Mouse (Mus musculus): Measurements from ENCODE around the gene Ror2. TPM values are rescaled to one million over a fixed set of nuclear protein-coding genes. Genes with fewer than 3 reads are reported as not detected.

The Ror2 gene
- polyA plus RNA-seq, 1 experiment from 2014 or later: 16.4 TPM

- DNase-seq (ENCODE audit: low spot score): no peak
- 0 out of 2 replicates have a peak overlapping the region, but pooled peaks have one; percentile 39 for H3K27ac ChIP-seq (replicated peaks; ENCODE audit: low read depth, low read length)
- no peak overlapping the region for H3K4me3 ChIP-seq (ENCODE audit: low read depth, low read length)
- H3K36me3 ChIP-seq (ENCODE audit: control insufficient read depth, insufficient read depth, low read length): no peaks in the 10 kb centered on the region
- no peak overlapping the region for H3K4me2 ChIP-seq (ENCODE audit: low read depth, low read length)
- no peak overlapping the region for H3K9ac ChIP-seq (ENCODE audit: low read depth, low read length)
- 46% methylated on average over 10 of the region's 10 CpGs for WGBS
- no peak for ATAC-seq (ENCODE audit: low read depth)
- peaks cover 43% of the 10 kb centered on the region for H3K4me1 ChIP-seq (ENCODE audit: control insufficient read depth, insufficient read depth, low read length)
- H3K9me3 ChIP-seq (ENCODE audit: control insufficient read depth, low read length): no peaks in the 10 kb centered on the region
- H3K27me3 ChIP-seq (replicated peaks; ENCODE audit: control insufficient read depth, insufficient read depth, low read length): no peaks in the 10 kb centered on the region
Observed at GRCm38 (mm10) chr13:53176695-53177423, 109.1 kb downstream of the Ror2 start.

GRCm38 (mm10) chr13:53175041-53175440 is 110.9 kb downstream of the Ror2 start:
- Histone ChIP-seq H3K36me3 (ENCODE audit: control insufficient read depth, insufficient read depth, low read length) (no peaks in the 10 kb centered on the region), H3K9me3 (ENCODE audit: control insufficient read depth, low read length) (no peaks in the 10 kb centered on the region), H3K9ac (ENCODE audit: low read depth, low read length) (no peak overlapping the region), H3K27ac (replicated peaks; ENCODE audit: low read depth, low read length) (no peak overlapping the region), H3K27me3 (replicated peaks; ENCODE audit: control insufficient read depth, insufficient read depth, low read length) (no peaks in the 10 kb centered on the region), H3K4me1 (ENCODE audit: control insufficient read depth, insufficient read depth, low read length) (peaks cover 40% of the 10 kb centered on the region), H3K4me3 (ENCODE audit: low read depth, low read length) (no peak overlapping the region), H3K4me2 (ENCODE audit: low read depth, low read length) (no peak overlapping the region)
- ATAC-seq (ENCODE audit: low read depth): no peak
- no peak for DNase-seq (ENCODE audit: low spot score)
- WGBS: 58% methylated on average over 7 of the region's 7 CpGs

GRCm38 (mm10) chr13:53163671-53164070 is 122.3 kb downstream of the Ror2 start:
- H3K4me2 ChIP-seq (ENCODE audit: low read depth, low read length): no peak overlapping the region
- no peaks in the 10 kb centered on the region for H3K9me3 ChIP-seq (ENCODE audit: control insufficient read depth, low read length)
- DNase-seq (ENCODE audit: low spot score) (no peak), ATAC-seq (ENCODE audit: low read depth) (no peak)
- peaks cover 13% of the 10 kb centered on the region; the same call in 1 of the 2 replicates for H3K4me1 ChIP-seq (ENCODE audit: control insufficient read depth, insufficient read depth, low read length)
- 45% methylated on average over 10 of the region's 10 CpGs for WGBS
- no peaks in the 10 kb centered on the region for H3K27me3 ChIP-seq (replicated peaks; ENCODE audit: control insufficient read depth, insufficient read depth, low read length)
- H3K9ac ChIP-seq (ENCODE audit: low read depth, low read length): no peak overlapping the region
- H3K36me3 ChIP-seq (ENCODE audit: control insufficient read depth, insufficient read depth, low read length): no peaks in the 10 kb centered on the region
- no peak overlapping the region for H3K4me3 ChIP-seq (ENCODE audit: low read depth, low read length)
- H3K27ac ChIP-seq (replicated peaks; ENCODE audit: low read depth, low read length): no peak overlapping the region

GRCm38 (mm10) chr13:53163060-53163459 is 122.9 kb downstream of the Ror2 start:
- no peak overlapping the region for H3K27ac ChIP-seq (replicated peaks; ENCODE audit: low read depth, low read length)
- 69% methylated on average over 8 of the region's 8 CpGs for WGBS
- no peak overlapping the region for H3K9ac ChIP-seq (ENCODE audit: low read depth, low read length)
- H3K36me3 ChIP-seq (ENCODE audit: control insufficient read depth, insufficient read depth, low read length): no peaks in the 10 kb centered on the region
- DNase-seq (ENCODE audit: low spot score) (no peak), ATAC-seq (ENCODE audit: low read depth) (no peak)
- no peaks in the 10 kb centered on the region for H3K9me3 ChIP-seq (ENCODE audit: control insufficient read depth, low read length)
- H3K27me3 ChIP-seq (replicated peaks; ENCODE audit: control insufficient read depth, insufficient read depth, low read length): no peaks in the 10 kb centered on the region
- H3K4me2 ChIP-seq (ENCODE audit: low read depth, low read length): no peak overlapping the region
- H3K4me3 ChIP-seq (ENCODE audit: low read depth, low read length): no peak overlapping the region
- peaks cover 13% of the 10 kb centered on the region; the same call in 1 of the 2 replicates for H3K4me1 ChIP-seq (ENCODE audit: control insufficient read depth, insufficient read depth, low read length)

GRCm38 (mm10) chr13:53159501-53159900 is 126.4 kb downstream of the Ror2 start:
- 75% methylated on average over 6 of the region's 6 CpGs for WGBS
- ATAC-seq (ENCODE audit: low read depth): no peak
- DNase-seq (ENCODE audit: low spot score): no peak

GRCm38 (mm10) chr13:53158405-53159005 is 127.4 kb downstream of the Ror2 start:
- DNase-seq (ENCODE audit: low spot score) (no peak), ATAC-seq (ENCODE audit: low read depth) (no peak)
- no peaks in the 10 kb centered on the region for H3K9me3 ChIP-seq (ENCODE audit: control insufficient read depth, low read length)
- peaks cover 26% of the 10 kb centered on the region for H3K4me1 ChIP-seq (ENCODE audit: control insufficient read depth, insufficient read depth, low read length)
- no peaks in the 10 kb centered on the region for H3K27me3 ChIP-seq (replicated peaks; ENCODE audit: control insufficient read depth, insufficient read depth, low read length)
- H3K9ac ChIP-seq (ENCODE audit: low read depth, low read length): no peak overlapping the region
- H3K4me2 ChIP-seq (ENCODE audit: low read depth, low read length): no peak overlapping the region
- no peaks in the 10 kb centered on the region for H3K36me3 ChIP-seq (ENCODE audit: control insufficient read depth, insufficient read depth, low read length)
- 74% methylated on average over 9 of the region's 9 CpGs for WGBS
- no peak overlapping the region for H3K27ac ChIP-seq (replicated peaks; ENCODE audit: low read depth, low read length)
- H3K4me3 ChIP-seq (ENCODE audit: low read depth, low read length): no peak overlapping the region

More at GRCm38 (mm10) chr13:53159501-53159900, 126.4 kb downstream of the Ror2 start:
- Histone ChIP-seq H3K4me2 (ENCODE audit: low read depth, low read length) (no peak overlapping the region), H3K9ac (ENCODE audit: low read depth, low read length) (no peak overlapping the region), H3K4me1 (ENCODE audit: control insufficient read depth, insufficient read depth, low read length) (peaks cover 28% of the 10 kb centered on the region), H3K27ac (replicated peaks; ENCODE audit: low read depth, low read length) (no peak overlapping the region), H3K27me3 (replicated peaks; ENCODE audit: control insufficient read depth, insufficient read depth, low read length) (no peaks in the 10 kb centered on the region), H3K9me3 (ENCODE audit: control insufficient read depth, low read length) (no peaks in the 10 kb centered on the region), H3K36me3 (ENCODE audit: control insufficient read depth, insufficient read depth, low read length) (no peaks in the 10 kb centered on the region), H3K4me3 (ENCODE audit: low read depth, low read length) (no peak overlapping the region)

- Histone ChIP-seq H3K9me3 (ENCODE audit: control insufficient read depth, low read length) (no peaks in the 10 kb centered on the region), H3K4me2 (ENCODE audit: low read depth, low read length) (no peak overlapping the region), H3K36me3 (ENCODE audit: control insufficient read depth, insufficient read depth, low read length) (no peaks in the 10 kb centered on the region), H3K27ac (replicated peaks; ENCODE audit: low read depth, low read length) (no peak overlapping the region), H3K27me3 (replicated peaks; ENCODE audit: control insufficient read depth, insufficient read depth, low read length) (no peaks in the 10 kb centered on the region), H3K4me1 (ENCODE audit: control insufficient read depth, insufficient read depth, low read length) (peaks cover 22% of the 10 kb centered on the region), H3K9ac (ENCODE audit: low read depth, low read length) (no peak overlapping the region), H3K4me3 (ENCODE audit: low read depth, low read length) (no peak overlapping the region)
- WGBS: 83% methylated on average over 15 of the region's 15 CpGs
- no peak for DNase-seq (ENCODE audit: low spot score)
- ATAC-seq (ENCODE audit: low read depth): no peak
Observed at GRCm38 (mm10) chr13:53156911-53157310, 129.0 kb downstream of the Ror2 start.

- Histone ChIP-seq H3K27me3 (replicated peaks; ENCODE audit: control insufficient read depth, insufficient read depth, low read length) (no peaks in the 10 kb centered on the region), H3K9ac (ENCODE audit: low read depth, low read length) (no peak overlapping the region), H3K4me2 (ENCODE audit: low read depth, low read length) (no peak overlapping the region), H3K27ac (replicated peaks; ENCODE audit: low read depth, low read length) (no peak overlapping the region), H3K9me3 (ENCODE audit: control insufficient read depth, low read length) (no peaks in the 10 kb centered on the region), H3K4me3 (ENCODE audit: low read depth, low read length) (no peak overlapping the region), H3K4me1 (ENCODE audit: control insufficient read depth, insufficient read depth, low read length) (peaks cover 22% of the 10 kb centered on the region), H3K36me3 (ENCODE audit: control insufficient read depth, insufficient read depth, low read length) (no peaks in the 10 kb centered on the region)
- DNase-seq (ENCODE audit: low spot score) (no peak), ATAC-seq (ENCODE audit: low read depth) (no peak)
- 66% methylated on average over 6 of the region's 6 CpGs for WGBS
Observed at GRCm38 (mm10) chr13:53156282-53156681, 129.6 kb downstream of the Ror2 start.

GRCm38 (mm10) chr13:53145511-53145910 is 140.4 kb downstream of the Ror2 start:
- H3K4me3 ChIP-seq (ENCODE audit: low read depth, low read length): no peak overlapping the region
- WGBS: 60% methylated on average over 3 of the region's 3 CpGs
- no peaks in the 10 kb centered on the region for H3K9me3 ChIP-seq (ENCODE audit: control insufficient read depth, low read length)
- H3K9ac ChIP-seq (ENCODE audit: low read depth, low read length): no peak overlapping the region
- ATAC-seq (ENCODE audit: low read depth) (no peak), DNase-seq (ENCODE audit: low spot score) (no peak)
- peaks cover 6% of the 10 kb centered on the region; the same call in 1 of the 2 replicates for H3K36me3 ChIP-seq (ENCODE audit: control insufficient read depth, insufficient read depth, low read length)
- H3K4me2 ChIP-seq (ENCODE audit: low read depth, low read length): no peak overlapping the region
- H3K4me1 ChIP-seq (ENCODE audit: control insufficient read depth, insufficient read depth, low read length): no peaks in the 10 kb centered on the region
- no peak overlapping the region for H3K27ac ChIP-seq (replicated peaks; ENCODE audit: low read depth, low read length)
- H3K27me3 ChIP-seq (replicated peaks; ENCODE audit: control insufficient read depth, insufficient read depth, low read length): no peaks in the 10 kb centered on the region
